Mouse (Mus musculus) 3134 (cell line): Measurements from ENCODE around the gene Osbp2.
A peak's percentile ranks its signal among the peaks of the same experiment; 100 is the strongest.

Experiments used
- DNase-seq: peaks from one replicate; pipeline ENCODE4 v3.0.0-alpha.2; 2011; ENCODE audit warnings: low spot score; ENCODE audit not compliant: insufficient read length; ENCODE audit errors: extremely low read depth

The Osbp2 gene

GRCm38 (mm10) chr11:3722036-3722435, 141.7 kb downstream of the Osbp2 start:
- DNase-seq = no peak

GRCm38 (mm10) chr11:3716662-3717061, 147.0 kb downstream of the Osbp2 start:
- DNase-seq = no peak

- peak; percentile 48 for DNase-seq
Measured at GRCm38 (mm10) chr11:3714486-3714885, 149.2 kb downstream of the Osbp2 start.

- DNase-seq = no peak
Measured at GRCm38 (mm10) chr11:3710203-3710602, 153.5 kb downstream of the Osbp2 start.

- DNase-seq = no peak
Measured at GRCm38 (mm10) chr11:3707057-3707456, 156.6 kb downstream of the Osbp2 start.

GRCm38 (mm10) chr11:3704404-3704803, 159.3 kb downstream of the Osbp2 start:
- no peak for DNase-seq

GRCm38 (mm10) chr11:3703089-3703992, 160.4 kb downstream of the Osbp2 start:
- DNase-seq = no peak

- no peak for DNase-seq
Measured at GRCm38 (mm10) chr11:3697441-3697840, 166.3 kb downstream of the Osbp2 start.

- no peak for DNase-seq
Measured at GRCm38 (mm10) chr11:3696086-3696616, 167.6 kb downstream of the Osbp2 start.

- no peak for DNase-seq
Measured at GRCm38 (mm10) chr11:3691746-3692145, 172.0 kb downstream of the Osbp2 start.

- DNase-seq = no peak
Measured at GRCm38 (mm10) chr11:3686885-3687284, 176.8 kb downstream of the Osbp2 start.

GRCm38 (mm10) chr11:3686318-3686717, 177.4 kb downstream of the Osbp2 start:
- DNase-seq = no peak

- no peak for DNase-seq
Measured at GRCm38 (mm10) chr11:3685431-3685830, 178.3 kb downstream of the Osbp2 start.

- DNase-seq = no peak
Measured at GRCm38 (mm10) chr11:3684723-3685430, 178.8 kb downstream of the Osbp2 start.

GRCm38 (mm10) chr11:3684232-3684631, 179.5 kb downstream of the Osbp2 start:
- DNase-seq = peak; percentile 40

- no peak for DNase-seq
Measured at GRCm38 (mm10) chr11:3683696-3684095, 180.0 kb downstream of the Osbp2 start.

- DNase-seq = no peak
Measured at GRCm38 (mm10) chr11:3679771-3680170, 183.9 kb downstream of the Osbp2 start.

- no peak for DNase-seq
Measured at GRCm38 (mm10) chr11:3677204-3677603, 186.5 kb downstream of the Osbp2 start.

- no peak for DNase-seq
Measured at GRCm38 (mm10) chr11:3676423-3676822, 187.3 kb downstream of the Osbp2 start.

GRCm38 (mm10) chr11:3674545-3674944, 189.2 kb downstream of the Osbp2 start:
- no peak for DNase-seq

- no peak for DNase-seq
Measured at GRCm38 (mm10) chr11:3671000-3671628, 192.6 kb downstream of the Osbp2 start.
